Mouse (Mus musculus) hindbrain, postnatal 0 days (tissue): ENCODE data around the gene Fam168a. TPM values are rescaled to one million over a fixed set of nuclear protein-coding genes. Genes with fewer than 3 reads are reported as not detected.

ENCODE experiments used
- ATAC-seq: fragments of 200-750 bp; cut with Nextera tagmentation; 2 replicates; pipeline ENCODE4 v1.8.0; 2017; ENCODE audit warnings: mild to moderate bottlenecking, moderate TSS enrichment, moderate library complexity
- DNase-seq: peaks from one replicate; pipeline ENCODE4 v3.0.0-alpha.2; 2015; ENCODE audit warnings: low spot score
- H3K27ac ChIP-seq: fragments of 300-500 bp; sonication (generic); 2 replicates; pipeline ENCODE4 v1.5.1; 2014; ENCODE audit warnings: mild to moderate bottlenecking
- H3K27me3 ChIP-seq: fragments of 300-500 bp; sonication (generic); 2 replicates; pipeline ENCODE4 v1.6.1; 2014; ENCODE audit warnings: low read length, mixed read lengths; ENCODE audit not compliant: insufficient read depth
- H3K36me3 ChIP-seq: fragments of 300-500 bp; sonication (generic); 2 replicates; pipeline ENCODE4 v1.6.1; 2014; ENCODE audit warnings: low read length, mixed read lengths; ENCODE audit not compliant: insufficient read depth
- H3K4me1 ChIP-seq: fragments of 300-500 bp; sonication (generic); 2 replicates; pipeline ENCODE4 v1.6.1; 2014; ENCODE audit warnings: antibody characterized with exemption, low read length, mixed read lengths; ENCODE audit not compliant: insufficient read depth
- H3K4me2 ChIP-seq: fragments of 300-500 bp; sonication (generic); 2 replicates; pipeline ENCODE4 v1.6.1; 2014; ENCODE audit warnings: low read depth, mild to moderate bottlenecking, low read length, moderate library complexity, mixed read lengths
- H3K4me3 ChIP-seq: fragments of 300-500 bp; sonication (generic); 2 replicates; pipeline ENCODE4 v1.5.1; 2014; ENCODE audit warnings: low read length
- H3K9ac ChIP-seq: fragments of 300-500 bp; sonication (generic); replicated peaks from 2 replicates; pipeline ENCODE4 v1.6.1; 2014; ENCODE audit warnings: mild to moderate bottlenecking, low read length, moderate library complexity, mixed read lengths
- H3K9me3 ChIP-seq: fragments of 300-500 bp; sonication (generic); 2 replicates; pipeline ENCODE4 v1.6.1; 2016; ENCODE audit warnings: low read length, mixed read lengths
- CTCF ChIP-seq: IDR thresholded peaks from 2 replicates; pipeline ENCODE4 v1.5.1; 2016; ENCODE audit warnings: antibody characterized with exemption, control low read depth, low read depth
- WGBS: fragments of 180-500 bp; shearing (Covaris S2); extraction: QIAGEN DNeasy Blood & Tissue Kit; methylation state at CpG from one replicate; pipeline ENCODE4 v1.1.7; 2014; 5-methylcytosine and 5-hydroxymethylcytosine counted together
- polyA plus RNA-seq: library from polyadenylated mRNA; unstranded; fragments of >200 nt; fragmentation: Nextera tagmentation; extraction: Ambion mirVana; gene quantifications from 2 replicates; pipeline ENCODE4 v1.2.1, GENCODE M21; 2015
- total RNA-seq: library from RNA; depleted of rRNA; stranded (reverse); fragments of >200 nt; gene quantifications from 2 replicates; pipeline ENCODE4 v1.2.3, GENCODE M21; 2014

Fam168a gene
- total and polyA plus RNA-seq, 2 experiments from 2014 or later: 116 to 162 TPM

DNA sequence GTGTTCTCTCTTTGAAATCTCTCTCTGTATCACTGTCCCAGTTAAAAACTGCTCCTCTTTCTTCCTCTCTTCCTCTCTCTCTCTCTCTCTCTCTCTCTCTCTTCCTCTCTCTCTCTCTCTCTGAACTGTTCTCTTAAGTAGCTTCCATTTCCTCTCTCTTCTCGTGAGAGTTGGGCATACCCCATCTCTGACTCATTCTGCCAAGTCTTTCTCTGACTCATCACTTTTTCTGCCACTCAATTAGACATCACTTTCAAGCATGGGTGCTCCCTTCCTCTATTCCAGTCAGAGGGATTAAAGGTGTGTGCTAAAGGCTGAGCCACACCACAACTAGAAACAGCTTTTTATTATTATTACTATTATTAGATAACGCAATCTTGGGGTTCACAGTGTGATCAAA, 43.7 kb downstream of the Fam168a start:
- H3K9ac ChIP-seq: no peak overlapping the region
- no peaks in the 10 kb centered on the region for H3K36me3 ChIP-seq
- no peak overlapping the region for H3K4me2 ChIP-seq
- no peaks in the 10 kb centered on the region for H3K27me3 ChIP-seq
- ATAC-seq: no peak
- H3K4me3 ChIP-seq: no peak overlapping the region
- no peak overlapping the region for H3K27ac ChIP-seq
- H3K9me3 ChIP-seq: no peaks in the 10 kb centered on the region
- no peak for DNase-seq
- 84% methylated on average over 2 of the region's 2 CpGs for WGBS
- TF ChIP-seq CTCF: no peak
- no peaks in the 10 kb centered on the region for H3K4me1 ChIP-seq

GRCm38 (mm10) chr7:100758718-100759117, 52.3 kb downstream of the Fam168a start:
- Histone ChIP-seq H3K27ac (0 out of 2 replicates have a peak overlapping the region, but pooled peaks have one; percentile 45), H3K9ac (no peak overlapping the region), H3K4me3 (no peak overlapping the region), H3K27me3 (no peaks in the 10 kb centered on the region), H3K9me3 (no peaks in the 10 kb centered on the region), H3K36me3 (no peaks in the 10 kb centered on the region), H3K4me2 (no peak overlapping the region), H3K4me1 (no peaks in the 10 kb centered on the region)
- no peak for ATAC-seq
- peak; percentile 65 for DNase-seq
- 63% methylated on average over 7 of the region's 7 CpGs for WGBS
- TF ChIP-seq CTCF: no peak

- Histone ChIP-seq H3K4me2 (no peak overlapping the region), H3K36me3 (no peaks in the 10 kb centered on the region), H3K4me3 (no peak overlapping the region), H3K4me1 (no peaks in the 10 kb centered on the region), H3K9me3 (no peaks in the 10 kb centered on the region), H3K9ac (no peak overlapping the region), H3K27ac (no peak overlapping the region), H3K27me3 (no peaks in the 10 kb centered on the region)
- ATAC-seq (no peak), DNase-seq (no peak)
- no peak for TF ChIP-seq CTCF
Measured at GRCm38 (mm10) chr7:100762726-100763125, 56.3 kb downstream of the Fam168a start.

DNA sequence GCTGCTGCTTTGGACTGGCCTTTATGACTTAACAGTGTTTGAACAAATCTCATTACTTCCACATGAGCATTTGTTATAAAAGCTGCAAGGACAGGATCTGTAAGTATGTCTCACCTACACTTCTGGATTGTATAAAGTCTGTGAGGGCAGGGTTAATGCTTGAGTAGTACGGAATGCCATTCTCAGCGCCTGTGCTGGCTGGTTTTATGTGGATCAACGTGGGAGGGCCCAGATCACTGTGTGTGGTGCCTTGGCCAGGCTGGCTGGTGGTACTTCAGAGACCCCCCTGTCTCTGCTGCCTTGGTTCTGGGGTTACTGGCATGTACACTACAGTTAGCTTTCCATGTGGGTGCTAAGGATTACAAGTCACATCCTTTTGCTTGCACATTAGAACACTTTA, 61.1 kb downstream of the Fam168a start:
- WGBS: 44% methylated on average over 3 of the region's 3 CpGs
- Histone ChIP-seq H3K4me2 (no peak overlapping the region), H3K4me1 (no peaks in the 10 kb centered on the region), H3K4me3 (no peak overlapping the region), H3K36me3 (no peaks in the 10 kb centered on the region), H3K27me3 (no peaks in the 10 kb centered on the region), H3K9me3 (no peaks in the 10 kb centered on the region), H3K9ac (no peak overlapping the region), H3K27ac (peak overlapping the region; percentile 32; the same call in 1 of the 2 replicates)
- no peak for TF ChIP-seq CTCF
- DNase-seq (no peak), ATAC-seq (no peak)

DNA sequence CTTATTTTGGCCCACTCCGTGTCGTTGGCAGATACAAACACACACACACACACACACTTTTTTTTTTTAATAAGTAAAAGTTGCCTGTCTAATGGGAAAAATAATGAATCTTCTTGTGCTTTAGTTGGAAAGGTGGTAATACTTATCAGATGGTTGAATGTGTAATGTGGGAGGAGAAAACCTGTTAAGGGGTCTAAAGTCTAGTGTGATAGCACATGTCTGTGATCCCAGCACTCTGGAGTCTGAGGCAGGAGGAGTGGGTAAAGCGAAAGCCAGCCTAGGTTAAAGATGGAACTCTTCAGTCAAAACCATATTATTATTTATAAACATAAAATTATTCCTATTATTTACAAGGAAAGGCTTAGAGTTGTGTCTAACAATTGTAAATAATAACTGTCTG, 61.6 kb downstream of the Fam168a start:
- H3K27ac ChIP-seq: no peak overlapping the region
- no peak overlapping the region for H3K4me3 ChIP-seq
- no peaks in the 10 kb centered on the region for H3K27me3 ChIP-seq
- no peaks in the 10 kb centered on the region for H3K9me3 ChIP-seq
- H3K4me1 ChIP-seq: no peaks in the 10 kb centered on the region
- H3K36me3 ChIP-seq: no peaks in the 10 kb centered on the region
- H3K4me2 ChIP-seq: no peak overlapping the region
- H3K9ac ChIP-seq: no peak overlapping the region
- ATAC-seq (no peak), DNase-seq (no peak)
- no peak for TF ChIP-seq CTCF
- WGBS: 94% methylated on average over 3 of the region's 3 CpGs

DNA sequence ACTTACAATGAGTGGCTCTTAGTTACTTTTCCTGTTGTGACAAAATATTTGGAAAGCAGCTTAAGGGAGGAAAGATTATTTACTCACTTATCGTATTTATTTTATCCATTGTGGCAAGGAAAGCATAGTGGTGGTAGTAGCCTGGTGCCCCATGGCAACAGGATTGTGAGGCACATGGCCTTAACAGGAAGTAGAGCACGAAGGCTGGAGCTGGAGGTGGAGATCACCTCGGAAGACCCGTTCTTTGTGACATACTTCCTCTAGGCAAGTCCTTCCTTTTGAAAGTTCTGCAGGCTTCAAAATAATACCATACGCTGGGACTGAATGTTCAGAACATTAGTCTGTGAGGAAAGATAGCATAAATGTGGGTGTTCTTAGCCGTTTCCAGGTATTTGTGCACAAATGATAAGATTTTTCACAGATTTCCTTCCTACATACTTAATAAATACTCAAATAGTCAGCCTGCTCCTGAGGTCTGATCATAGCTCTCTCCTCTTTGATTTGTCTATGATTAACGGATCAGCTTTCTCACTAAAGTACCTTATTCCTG, 63.2 kb downstream of the Fam168a start:
- Histone ChIP-seq H3K27ac (no peak overlapping the region), H3K4me2 (no peak overlapping the region), H3K9me3 (no peaks in the 10 kb centered on the region), H3K4me3 (no peak overlapping the region), H3K36me3 (no peaks in the 10 kb centered on the region), H3K4me1 (no peaks in the 10 kb centered on the region), H3K9ac (no peak overlapping the region), H3K27me3 (no peaks in the 10 kb centered on the region)
- ATAC-seq: no peak
- no peak for DNase-seq
- TF ChIP-seq CTCF: no peak
- 91% methylated on average over 7 of the region's 7 CpGs for WGBS

- DNase-seq: no peak
- Histone ChIP-seq H3K36me3 (no peaks in the 10 kb centered on the region), H3K9ac (no peak overlapping the region), H3K27me3 (no peaks in the 10 kb centered on the region), H3K27ac (no peak overlapping the region), H3K4me3 (no peak overlapping the region), H3K4me2 (no peak overlapping the region), H3K9me3 (no peaks in the 10 kb centered on the region), H3K4me1 (no peaks in the 10 kb centered on the region)
- WGBS: 95% methylated on average over 2 of the region's 2 CpGs
- ATAC-seq: no peak
- TF ChIP-seq CTCF: no peak
Measured at GRCm38 (mm10) chr7:100770669-100771341, 64.4 kb downstream of the Fam168a start.
